Mouse (Mus musculus): ENCODE results near the gene Cyp4f17. TPM values are rescaled to one million over a fixed set of nuclear protein-coding genes. Genes with fewer than 3 reads are reported as not detected.
"Not testable (repeated sequence)": the region's sequence is repeated elsewhere in the genome, so short reads cannot be mapped to it uniquely, and the experiment has no call there.

The Cyp4f17 gene
- total and polyA plus RNA-seq, 2 experiments from 2014 or later, result 7.9 to 8.6 TPM

- Histone ChIP-seq H3K27me3 (ENCODE audit: insufficient read depth, low read length) (no peaks in the 10 kb centered on the region), H3K4me3 (ENCODE audit: low read depth, low read length) (peak overlapping the region; percentile 26), H3K4me1 (ENCODE audit: insufficient read depth) (no peaks in the 10 kb centered on the region), H3K27ac (ENCODE audit: low read depth, low read length) (no peak overlapping the region), H3K9me3 (ENCODE audit: low read length) (no peaks in the 10 kb centered on the region), H3K36me3 (ENCODE audit: insufficient read depth) (no peaks in the 10 kb centered on the region), H3K4me2 (ENCODE audit: low read depth) (peak overlapping the region; percentile 51), H3K9ac (peak overlapping the region; percentile 39)
- ATAC-seq (peak; percentile 97), DNase-seq (peak; percentile 89)
- 12% methylated on average over 20 of the region's 20 CpGs for WGBS
- TF ChIP-seq CTCF (IDR thresholded peaks at IDR 0.05; ENCODE audit: low read depth), result peak; percentile 88
Measured at GRCm38 (mm10) chr17:32550900-32551770, 45.3 kb downstream of the Cyp4f17 start.

GRCm38 (mm10) chr17:32553016-32553415 is 47.2 kb downstream of the Cyp4f17 start:
- WGBS, result 47% methylated on average over 1 of the region's 1 CpGs
- not testable (repeated sequence) for H3K36me3 ChIP-seq (ENCODE audit: insufficient read depth); DNase-seq; H3K9ac ChIP-seq; H3K27me3 ChIP-seq (ENCODE audit: insufficient read depth, low read length); H3K27ac ChIP-seq (ENCODE audit: low read depth, low read length); H3K9me3 ChIP-seq (ENCODE audit: low read length); H3K4me3 ChIP-seq (ENCODE audit: low read depth, low read length); H3K4me2 ChIP-seq (ENCODE audit: low read depth); H3K4me1 ChIP-seq (ENCODE audit: insufficient read depth); ATAC-seq

- not testable (repeated sequence) for ATAC-seq; H3K27me3 ChIP-seq (ENCODE audit: insufficient read depth, low read length); H3K4me3 ChIP-seq (ENCODE audit: low read depth, low read length); H3K36me3 ChIP-seq (ENCODE audit: insufficient read depth); H3K9ac ChIP-seq; H3K27ac ChIP-seq (ENCODE audit: low read depth, low read length); H3K4me2 ChIP-seq (ENCODE audit: low read depth); H3K9me3 ChIP-seq (ENCODE audit: low read length); DNase-seq; H3K4me1 ChIP-seq (ENCODE audit: insufficient read depth)
- WGBS, result 72% methylated on average over 9 of the region's 9 CpGs
Measured at GRCm38 (mm10) chr17:32554368-32554767, 48.5 kb downstream of the Cyp4f17 start.

- H3K4me3 ChIP-seq (ENCODE audit: low read depth, low read length); H3K9me3 ChIP-seq (ENCODE audit: low read length); H3K36me3 ChIP-seq (ENCODE audit: insufficient read depth); H3K27ac ChIP-seq (ENCODE audit: low read depth, low read length); H3K4me1 ChIP-seq (ENCODE audit: insufficient read depth); H3K9ac ChIP-seq; H3K27me3 ChIP-seq (ENCODE audit: insufficient read depth, low read length); DNase-seq; H3K4me2 ChIP-seq (ENCODE audit: low read depth); ATAC-seq: not testable (repeated sequence)
- 75% methylated on average over 2 of the region's 2 CpGs for WGBS
Measured at GRCm38 (mm10) chr17:32563301-32563700, 57.5 kb downstream of the Cyp4f17 start.

GRCm38 (mm10) chr17:32573286-32573685 is 67.4 kb downstream of the Cyp4f17 start:
- not testable (repeated sequence) for H3K27ac ChIP-seq (ENCODE audit: low read depth, low read length); H3K9ac ChIP-seq; ATAC-seq; H3K4me1 ChIP-seq (ENCODE audit: insufficient read depth); H3K27me3 ChIP-seq (ENCODE audit: insufficient read depth, low read length); H3K4me2 ChIP-seq (ENCODE audit: low read depth); H3K9me3 ChIP-seq (ENCODE audit: low read length); DNase-seq; H3K36me3 ChIP-seq (ENCODE audit: insufficient read depth); H3K4me3 ChIP-seq (ENCODE audit: low read depth, low read length)
- 85% methylated on average over 2 of the region's 2 CpGs for WGBS

GRCm38 (mm10) chr17:32577496-32578186 is 71.8 kb downstream of the Cyp4f17 start:
- 68% methylated on average over 7 of the region's 7 CpGs for WGBS
- Histone ChIP-seq H3K4me3 (ENCODE audit: low read depth, low read length) (no peak overlapping the region), H3K27ac (ENCODE audit: low read depth, low read length) (no peak overlapping the region), H3K4me1 (ENCODE audit: insufficient read depth) (no peaks in the 10 kb centered on the region), H3K9me3 (ENCODE audit: low read length) (no peaks in the 10 kb centered on the region), H3K4me2 (ENCODE audit: low read depth) (no peak overlapping the region), H3K27me3 (ENCODE audit: insufficient read depth, low read length) (no peaks in the 10 kb centered on the region), H3K36me3 (ENCODE audit: insufficient read depth) (no peaks in the 10 kb centered on the region), H3K9ac (no peak overlapping the region)
- ATAC-seq (no peak), DNase-seq (no peak)
- no peak for TF ChIP-seq CTCF (IDR thresholded peaks at IDR 0.05; ENCODE audit: low read depth)

Other genes starting within 250 kb of the Cyp4f17 start
- gene Brd4, start 221.3 kb upstream of the Cyp4f17 start, total RNA-seq (2014; rRNA removed), result 28.2 and 37.7 TPM in 2 replicates
- gene Brd4, start 221.3 kb upstream of the Cyp4f17 start, polyA plus RNA-seq (2015; fragmentation: Nextera tagmentation; extraction: Ambion mirVana), result 59.2 and 85.6 TPM in 2 replicates
- 75.0 and 114 TPM in 2 replicates for gene Akap8, start 184.8 kb upstream of the Cyp4f17 start, total RNA-seq (2014; rRNA removed)
- 44.8 and 64.3 TPM in 2 replicates for gene Akap8, start 184.8 kb upstream of the Cyp4f17 start, polyA plus RNA-seq (2015; fragmentation: Nextera tagmentation; extraction: Ambion mirVana)
- 74.2 and 86.2 TPM in 2 replicates for gene Akap8l, start 155.4 kb upstream of the Cyp4f17 start, total RNA-seq (2014; rRNA removed)
- gene Akap8l, start 155.4 kb upstream of the Cyp4f17 start, polyA plus RNA-seq (2015; fragmentation: Nextera tagmentation; extraction: Ambion mirVana), result 76.0 and 80.5 TPM in 2 replicates
- 38.2 and 55.4 TPM in 2 replicates for gene Wiz, start 116.6 kb upstream of the Cyp4f17 start, total RNA-seq (2014; rRNA removed)
- 35.4 and 42.0 TPM in 2 replicates for gene Wiz, start 116.6 kb upstream of the Cyp4f17 start, polyA plus RNA-seq (2015; fragmentation: Nextera tagmentation; extraction: Ambion mirVana)
- 0.52 and 0.62 TPM in 2 replicates for gene Rasal3, start 102.5 kb upstream of the Cyp4f17 start, total RNA-seq (2014; rRNA removed)
- 0.20 and 0.54 TPM in 2 replicates for gene Rasal3, start 102.5 kb upstream of the Cyp4f17 start, polyA plus RNA-seq (2015; fragmentation: Nextera tagmentation; extraction: Ambion mirVana)
- gene Pglyrp2, start 81.9 kb upstream of the Cyp4f17 start, total RNA-seq (2014; rRNA removed), result not detected in 2 replicates
- not detected in 2 replicates for gene Pglyrp2, start 81.9 kb upstream of the Cyp4f17 start, polyA plus RNA-seq (2015; fragmentation: Nextera tagmentation; extraction: Ambion mirVana)
- gene Cyp4f39, start 53.3 kb upstream of the Cyp4f17 start, total RNA-seq (2014; rRNA removed), result 0.54 and 2.0 TPM in 2 replicates
- gene Cyp4f39, start 53.3 kb upstream of the Cyp4f17 start, polyA plus RNA-seq (2015; fragmentation: Nextera tagmentation; extraction: Ambion mirVana), result 0.47 and 0.70 TPM in 2 replicates
- gene Cyp4f16, start 30.5 kb downstream of the Cyp4f17 start, total RNA-seq (2014; rRNA removed), result 9.8 and 17.5 TPM in 2 replicates
- gene Cyp4f16, start 30.5 kb downstream of the Cyp4f17 start, polyA plus RNA-seq (2015; fragmentation: Nextera tagmentation; extraction: Ambion mirVana), result 11.4 and 11.6 TPM in 2 replicates
- not detected in 2 replicates for gene Cyp4f37, start 115.3 kb downstream of the Cyp4f17 start, total RNA-seq (2014; rRNA removed)
- 0.44 TPM in 1 of 2 replicates, not detected in the other for gene Cyp4f37, start 115.3 kb downstream of the Cyp4f17 start, polyA plus RNA-seq (2015; fragmentation: Nextera tagmentation; extraction: Ambion mirVana)
- gene Cyp4f40, start 152.8 kb downstream of the Cyp4f17 start, total RNA-seq (2014; rRNA removed), result not detected in 2 replicates
- 0.16 TPM in 1 of 2 replicates, not detected in the other for gene Cyp4f40, start 152.8 kb downstream of the Cyp4f17 start, polyA plus RNA-seq (2015; fragmentation: Nextera tagmentation; extraction: Ambion mirVana)
- 4.2 and 9.0 TPM in 2 replicates for gene Cyp4f15, start 179.6 kb downstream of the Cyp4f17 start, total RNA-seq (2014; rRNA removed)
- gene Cyp4f15, start 179.6 kb downstream of the Cyp4f17 start, polyA plus RNA-seq (2015; fragmentation: Nextera tagmentation; extraction: Ambion mirVana), result 1.6 and 2.9 TPM in 2 replicates

Measured in forebrain, postnatal 0 days (tissue).